Mouse (Mus musculus): ENCODE results near the gene Qrich2. TPM values are rescaled to one million over a fixed set of nuclear protein-coding genes. Genes with fewer than 3 reads are reported as not detected.

Gene Qrich2
- total and polyA plus RNA-seq, 2 experiments from 2014 or later, result 0.14 TPM; not detected in 1

DNA sequence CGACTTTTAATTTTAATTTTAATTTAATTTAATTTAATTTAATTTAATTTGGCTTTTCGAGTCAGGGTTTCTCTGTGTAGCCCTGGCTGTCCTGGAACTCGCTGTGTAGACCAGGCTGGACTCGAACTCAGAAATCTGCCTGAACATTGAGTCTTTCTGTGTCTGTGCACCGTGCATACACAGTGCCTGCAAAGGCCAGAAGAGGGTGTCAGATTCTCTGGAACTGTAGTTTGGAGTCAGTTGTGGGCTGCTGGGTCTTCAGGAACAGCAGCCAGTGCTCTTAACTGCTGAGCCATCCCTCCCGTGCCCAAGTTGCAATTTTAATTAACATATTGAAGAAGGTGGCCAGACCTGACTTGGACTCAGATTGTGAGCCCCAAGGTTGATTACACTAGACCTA, 25.3 kb upstream of the Qrich2 start:
- Histone ChIP-seq H3K9ac (replicated peaks; ENCODE audit: low read length, poor library complexity, severe bottlenecking) (no peak overlapping the region), H3K4me2 (ENCODE audit: low read depth, low read length, poor library complexity, severe bottlenecking) (no peak overlapping the region), H3K4me1 (ENCODE audit: insufficient read depth, low read length) (0 out of 2 replicates have a peak, but pooled peaks cover 2% of the 10 kb centered on the region), H3K9me3 (ENCODE audit: low read length) (no peaks in the 10 kb centered on the region), H3K4me3 (ENCODE audit: low read depth, low read length) (no peak overlapping the region), H3K27ac (ENCODE audit: low read depth, low read length) (no peak overlapping the region), H3K27me3 (ENCODE audit: insufficient read depth, low read length) (no peaks in the 10 kb centered on the region), H3K36me3 (ENCODE audit: insufficient read depth, low read length) (peaks cover under 1% of the 10 kb centered on the region)
- peak; percentile 37 for TF ChIP-seq CTCF (IDR thresholded peaks at IDR 0.05)
- no peak for DNase-seq (ENCODE audit: low spot score)
- 78% methylated on average over 6 of the region's 6 CpGs for whole genome bisulfite sequencing
- no peak for ATAC-seq (ENCODE audit: low FRiP score)

DNA sequence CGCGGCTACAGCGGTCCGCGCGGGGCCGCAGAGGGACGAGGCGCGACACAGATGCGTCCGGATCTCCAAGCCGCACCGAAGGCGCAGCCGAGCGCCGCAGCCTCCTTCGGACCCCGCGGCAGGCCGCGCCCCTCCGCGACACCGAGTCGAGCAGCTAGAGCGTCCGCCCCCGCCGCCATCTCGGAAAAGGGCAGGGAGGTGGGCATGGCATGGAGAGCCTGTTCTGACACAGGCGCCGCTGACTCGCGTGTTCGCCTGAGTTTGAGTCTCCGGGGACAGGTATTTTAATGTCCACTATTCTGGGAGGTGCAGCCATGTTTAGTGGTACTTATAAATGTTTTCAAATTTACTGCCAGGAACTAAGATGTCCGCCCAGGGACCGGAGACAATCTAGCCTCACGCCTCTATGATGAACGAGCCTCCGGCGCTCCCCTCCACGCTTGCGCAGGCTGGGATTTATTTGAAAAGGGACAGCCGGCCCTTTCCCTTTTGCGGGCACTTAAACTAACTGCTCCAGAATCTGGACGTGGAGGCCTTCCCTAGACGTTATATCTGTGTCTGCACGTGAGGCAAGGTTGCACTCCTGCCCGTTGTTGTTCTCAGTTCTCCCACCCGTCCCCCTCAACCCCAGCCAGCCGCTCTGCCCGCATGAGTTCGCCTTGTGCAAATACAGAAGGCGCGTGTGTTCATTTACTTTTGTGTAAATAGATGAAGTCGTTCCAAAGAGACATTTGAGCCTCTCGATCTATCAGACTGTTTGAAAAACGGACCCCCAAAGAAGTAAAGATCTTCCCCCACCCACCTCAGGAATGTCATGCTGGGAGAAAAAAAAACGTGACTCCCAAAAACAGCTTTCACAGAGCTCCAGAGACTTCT, 24.4 kb upstream of the Qrich2 start:
- DNase-seq (ENCODE audit: low spot score) (peak; percentile 94), ATAC-seq (ENCODE audit: low FRiP score) (peak; percentile 89)
- Histone ChIP-seq H3K9me3 (ENCODE audit: low read length) (no peaks in the 10 kb centered on the region), H3K4me1 (ENCODE audit: insufficient read depth, low read length) (0 out of 2 replicates have a peak, but pooled peaks cover 2% of the 10 kb centered on the region), H3K4me2 (ENCODE audit: low read depth, low read length, poor library complexity, severe bottlenecking) (peak overlapping the region; percentile 59), H3K36me3 (ENCODE audit: insufficient read depth, low read length) (peaks cover 8% of the 10 kb centered on the region), H3K27me3 (ENCODE audit: insufficient read depth, low read length) (no peaks in the 10 kb centered on the region), H3K9ac (replicated peaks; ENCODE audit: low read length, poor library complexity, severe bottlenecking) (peak overlapping the region; percentile 87), H3K27ac (ENCODE audit: low read depth, low read length) (peak overlapping the region; percentile 83), H3K4me3 (ENCODE audit: low read depth, low read length) (peak overlapping the region; percentile 99)
- TF ChIP-seq CTCF (IDR thresholded peaks at IDR 0.05), result peak; percentile 1
- 2% methylated on average over 47 of the region's 62 CpGs for WGBS

DNA sequence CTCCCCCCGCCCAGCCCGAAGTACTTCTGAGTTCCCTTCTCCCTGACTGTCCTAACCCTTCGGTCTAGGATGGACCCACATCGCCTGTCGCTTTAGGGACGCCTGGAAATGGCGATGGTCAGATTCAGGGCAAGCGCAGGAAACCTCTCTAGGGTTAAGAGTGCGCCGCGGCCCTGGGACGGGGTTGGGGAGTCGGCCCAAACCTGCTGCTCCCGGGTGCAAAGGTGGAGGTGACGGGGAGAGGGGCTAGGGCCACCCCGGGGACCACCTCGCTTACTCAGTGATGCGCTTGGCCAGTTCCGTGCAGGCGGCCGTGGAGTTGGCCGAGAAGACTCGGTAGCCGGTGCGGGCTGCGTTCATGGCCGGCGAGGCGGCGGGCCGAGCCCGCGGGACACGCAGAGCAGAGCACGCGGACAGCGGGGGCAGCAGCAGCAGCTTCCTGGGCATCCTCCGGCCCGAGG, 23.8 kb upstream of the Qrich2 start:
- H3K27me3 ChIP-seq (ENCODE audit: insufficient read depth, low read length), result no peaks in the 10 kb centered on the region
- peak overlapping the region; percentile 99 for H3K4me3 ChIP-seq (ENCODE audit: low read depth, low read length)
- peak; percentile 42; the same call in 1 of the 2 replicates for ATAC-seq (ENCODE audit: low FRiP score)
- WGBS, result 3% methylated on average over 37 of the region's 39 CpGs
- peak overlapping the region; percentile 59 for H3K4me2 ChIP-seq (ENCODE audit: low read depth, low read length, poor library complexity, severe bottlenecking)
- 0 out of 2 replicates have a peak, but pooled peaks cover 2% of the 10 kb centered on the region for H3K4me1 ChIP-seq (ENCODE audit: insufficient read depth, low read length)
- no peak for DNase-seq (ENCODE audit: low spot score)
- H3K36me3 ChIP-seq (ENCODE audit: insufficient read depth, low read length), result peaks cover 14% of the 10 kb centered on the region
- H3K9me3 ChIP-seq (ENCODE audit: low read length), result no peaks in the 10 kb centered on the region
- H3K9ac ChIP-seq (replicated peaks; ENCODE audit: low read length, poor library complexity, severe bottlenecking), result peak overlapping the region; percentile 87
- TF ChIP-seq CTCF (IDR thresholded peaks at IDR 0.05), result no peak
- peak overlapping the region; percentile 83 for H3K27ac ChIP-seq (ENCODE audit: low read depth, low read length)

DNA sequence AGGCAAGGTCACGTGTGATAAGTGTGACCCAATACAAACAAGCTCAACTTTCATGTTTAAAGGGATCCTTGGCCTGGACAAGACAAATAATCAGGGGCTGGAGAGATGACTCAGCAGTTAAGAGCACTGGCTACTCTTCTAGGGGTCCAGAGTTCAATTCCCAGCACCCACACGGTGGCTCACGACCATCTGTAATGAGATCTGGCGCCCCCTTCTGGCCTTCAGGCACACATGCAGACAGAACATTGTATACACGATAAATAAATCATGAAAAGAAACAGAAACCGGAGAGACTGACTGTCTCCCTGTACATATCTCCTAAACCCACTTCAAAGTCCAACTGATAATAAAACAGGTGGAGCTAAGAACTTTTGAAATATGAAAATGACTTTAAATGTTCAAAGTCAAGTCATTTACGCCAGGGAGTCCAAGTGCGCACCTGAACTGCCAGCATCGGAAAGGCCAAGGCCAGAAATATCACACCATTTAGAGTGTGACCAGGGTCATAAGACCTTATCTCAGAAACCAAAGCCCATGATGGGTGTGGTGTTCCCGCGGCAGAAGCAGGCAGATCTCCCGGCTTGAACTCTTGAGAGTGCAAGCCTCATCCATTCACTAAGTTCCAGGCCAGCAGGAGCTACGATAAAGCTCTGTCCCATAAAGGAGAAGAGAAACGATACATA, 22.8 kb upstream of the Qrich2 start:
- H3K9ac ChIP-seq (replicated peaks; ENCODE audit: low read length, poor library complexity, severe bottlenecking), result peak overlapping the region; percentile 87; the same call in 1 of the 2 replicates
- no peaks in the 10 kb centered on the region for H3K27me3 ChIP-seq (ENCODE audit: insufficient read depth, low read length)
- 0 out of 2 replicates have a peak, but pooled peaks cover 2% of the 10 kb centered on the region for H3K4me1 ChIP-seq (ENCODE audit: insufficient read depth, low read length)
- no peak overlapping the region for H3K27ac ChIP-seq (ENCODE audit: low read depth, low read length)
- peak; percentile 61 for TF ChIP-seq CTCF (IDR thresholded peaks at IDR 0.05)
- no peak for ATAC-seq (ENCODE audit: low FRiP score)
- DNase-seq (ENCODE audit: low spot score), result no peak
- peaks cover 22% of the 10 kb centered on the region for H3K36me3 ChIP-seq (ENCODE audit: insufficient read depth, low read length)
- H3K9me3 ChIP-seq (ENCODE audit: low read length), result no peaks in the 10 kb centered on the region
- H3K4me2 ChIP-seq (ENCODE audit: low read depth, low read length, poor library complexity, severe bottlenecking), result peak overlapping the region; percentile 59
- peak overlapping the region; percentile 99 for H3K4me3 ChIP-seq (ENCODE audit: low read depth, low read length)
- WGBS, result 73% methylated on average over 14 of the region's 14 CpGs

DNA sequence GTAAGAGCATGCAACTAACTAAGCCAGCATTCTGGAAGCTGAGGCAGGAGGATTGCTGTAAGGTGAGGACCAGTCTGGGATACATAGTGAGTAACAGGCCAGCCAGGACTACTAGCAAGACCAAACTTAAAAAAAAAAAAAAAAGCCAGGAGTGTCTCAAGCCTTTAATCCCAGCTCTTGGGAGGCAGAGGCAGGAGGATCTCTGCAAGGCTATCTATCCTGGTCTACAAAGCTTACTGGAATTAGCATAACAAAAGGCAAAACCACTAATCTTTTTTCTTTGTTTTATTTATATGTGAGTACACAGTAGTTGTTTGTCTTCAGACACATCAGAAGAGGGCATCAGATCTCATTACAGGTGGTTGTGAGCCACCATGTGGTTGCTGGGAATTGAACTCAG, 22.2 kb upstream of the Qrich2 start:
- Histone ChIP-seq H3K9ac (replicated peaks; ENCODE audit: low read length, poor library complexity, severe bottlenecking) (no peak overlapping the region), H3K4me2 (ENCODE audit: low read depth, low read length, poor library complexity, severe bottlenecking) (no peak overlapping the region), H3K9me3 (ENCODE audit: low read length) (no peaks in the 10 kb centered on the region), H3K27me3 (ENCODE audit: insufficient read depth, low read length) (no peaks in the 10 kb centered on the region), H3K4me1 (ENCODE audit: insufficient read depth, low read length) (0 out of 2 replicates have a peak, but pooled peaks cover 2% of the 10 kb centered on the region), H3K27ac (ENCODE audit: low read depth, low read length) (no peak overlapping the region), H3K4me3 (ENCODE audit: low read depth, low read length) (no peak overlapping the region), H3K36me3 (ENCODE audit: insufficient read depth, low read length) (peaks cover 22% of the 10 kb centered on the region)
- TF ChIP-seq CTCF (IDR thresholded peaks at IDR 0.05), result no peak
- ATAC-seq (ENCODE audit: low FRiP score), result no peak
- no peak for DNase-seq (ENCODE audit: low spot score)

Data from midbrain, postnatal 0 days (tissue).